Mouse (Mus musculus) bone marrow, adult 2 months (tissue): Measurements from ENCODE around the gene Map3k11.

Source experiments
- CTCF ChIP-seq: fragments of 200-500 bp; IDR thresholded peaks from 2 replicates; pipeline ENCODE4 v1.5.1; 2011; ENCODE audit warnings: low read length, control low read depth; ENCODE audit not compliant: control insufficient read depth, insufficient read depth
- POLR2A ChIP-seq: fragments of 200-500 bp; IDR thresholded peaks from 2 replicates; pipeline ENCODE4 v1.6.1; 2011; ENCODE audit warnings: low read depth, mild to moderate bottlenecking, control low read depth, low read length, borderline replicate concordance; ENCODE audit not compliant: control insufficient read depth

- TF ChIP-seq CTCF (no peak), POLR2A (no peak)
These were observed 53.7 kb downstream of the Map3k11 start for GRCm38 (mm10) chr19:5742241-5742641.
